Mouse (Mus musculus): ENCODE measurements at regions not wholly inside any gene's neighbourhood (a gene's known extent, or its start where the extent isn't known, plus 50 kb on each side); places are given as distances from the start of the nearest gene placed in this dataset.

- Histone ChIP-seq H3K4me1 (replicated peaks; ENCODE audit: low read depth, low read length) (no peaks in the 10 kb centered on the region), H3K4me3 (replicated peaks; ENCODE audit: low read length) (no peak overlapping the region), H3K9me3 (ENCODE audit: low read length) (peaks cover 37% of the 10 kb centered on the region), H3K36me3 (ENCODE audit: insufficient read depth, low read length) (no peaks in the 10 kb centered on the region), H3K27me3 (ENCODE audit: insufficient read depth, low read length) (no peaks in the 10 kb centered on the region)
- no peak for TF ChIP-seq NANOG (IDR thresholded peaks at IDR 0.05; ENCODE audit: borderline replicate concordance, low read length)
- no peak for TF ChIP-seq POU5F1 (IDR thresholded peaks at IDR 0.05; ENCODE audit: borderline replicate concordance, low read length)
- no peak for TF ChIP-seq CTCF (conservative IDR thresholded peaks at IDR 0.05; ENCODE audit: low read length)
Measured at GRCm38 (mm10) chr5:73902470-73903218, 165.6 kb downstream of the Usp46 start.

GRCm38 (mm10) chr5:73903219-73903570 is 165.0 kb downstream of the Usp46 start:
- no peaks in the 10 kb centered on the region for H3K27me3 ChIP-seq (ENCODE audit: insufficient read depth, low read length)
- TF ChIP-seq CTCF (conservative IDR thresholded peaks at IDR 0.05; ENCODE audit: low read length) (no peak), NANOG (IDR thresholded peaks at IDR 0.05; ENCODE audit: borderline replicate concordance, low read length) (no peak), POU5F1 (IDR thresholded peaks at IDR 0.05; ENCODE audit: borderline replicate concordance, low read length) (no peak)
- no peaks in the 10 kb centered on the region for H3K4me1 ChIP-seq (replicated peaks; ENCODE audit: low read depth, low read length)
- H3K9me3 ChIP-seq (ENCODE audit: low read length): peaks cover 37% of the 10 kb centered on the region
- no peak overlapping the region for H3K4me3 ChIP-seq (replicated peaks; ENCODE audit: low read length)
- H3K36me3 ChIP-seq (ENCODE audit: insufficient read depth, low read length): no peaks in the 10 kb centered on the region

GRCm38 (mm10) chr5:73904146-73904811 is 164.0 kb downstream of the Usp46 start:
- Histone ChIP-seq H3K9me3 (ENCODE audit: low read length) (peaks cover 35% of the 10 kb centered on the region), H3K4me1 (replicated peaks; ENCODE audit: low read depth, low read length) (no peaks in the 10 kb centered on the region), H3K27me3 (ENCODE audit: insufficient read depth, low read length) (no peaks in the 10 kb centered on the region), H3K4me3 (replicated peaks; ENCODE audit: low read length) (no peak overlapping the region), H3K36me3 (ENCODE audit: insufficient read depth, low read length) (no peaks in the 10 kb centered on the region)
- no peak for TF ChIP-seq NANOG (IDR thresholded peaks at IDR 0.05; ENCODE audit: borderline replicate concordance, low read length)
- TF ChIP-seq CTCF (conservative IDR thresholded peaks at IDR 0.05; ENCODE audit: low read length): no peak
- TF ChIP-seq POU5F1 (IDR thresholded peaks at IDR 0.05; ENCODE audit: borderline replicate concordance, low read length): no peak

GRCm38 (mm10) chr5:73912149-73912548 is 156.1 kb downstream of the Usp46 start:
- no peaks in the 10 kb centered on the region for H3K4me1 ChIP-seq (replicated peaks; ENCODE audit: low read depth, low read length)
- H3K27me3 ChIP-seq (ENCODE audit: insufficient read depth, low read length): no peaks in the 10 kb centered on the region
- no peaks in the 10 kb centered on the region for H3K36me3 ChIP-seq (ENCODE audit: insufficient read depth, low read length)
- no peak overlapping the region for H3K4me3 ChIP-seq (replicated peaks; ENCODE audit: low read length)
- H3K9me3 ChIP-seq (ENCODE audit: low read length): peaks cover 20% of the 10 kb centered on the region
- TF ChIP-seq NANOG (IDR thresholded peaks at IDR 0.05; ENCODE audit: borderline replicate concordance, low read length): no peak
- TF ChIP-seq POU5F1 (IDR thresholded peaks at IDR 0.05; ENCODE audit: borderline replicate concordance, low read length): no peak
- no peak for TF ChIP-seq CTCF (conservative IDR thresholded peaks at IDR 0.05; ENCODE audit: low read length)

- Histone ChIP-seq H3K36me3 (ENCODE audit: insufficient read depth, low read length) (no peaks in the 10 kb centered on the region), H3K4me3 (replicated peaks; ENCODE audit: low read length) (no peak overlapping the region), H3K4me1 (replicated peaks; ENCODE audit: low read depth, low read length) (no peaks in the 10 kb centered on the region), H3K9me3 (ENCODE audit: low read length) (peaks cover 12% of the 10 kb centered on the region), H3K27me3 (ENCODE audit: insufficient read depth, low read length) (no peaks in the 10 kb centered on the region; the same call in 1 of the 2 replicates)
- TF ChIP-seq POU5F1 (IDR thresholded peaks at IDR 0.05; ENCODE audit: borderline replicate concordance, low read length) (no peak), NANOG (IDR thresholded peaks at IDR 0.05; ENCODE audit: borderline replicate concordance, low read length) (no peak), CTCF (conservative IDR thresholded peaks at IDR 0.05; ENCODE audit: low read length) (no peak)
Measured at GRCm38 (mm10) chr5:73913116-73913515, 155.1 kb downstream of the Usp46 start.

GRCm38 (mm10) chr5:73918011-73918410 is 150.2 kb downstream of the Usp46 start:
- Histone ChIP-seq H3K4me3 (replicated peaks; ENCODE audit: low read length) (no peak overlapping the region), H3K9me3 (ENCODE audit: low read length) (peaks cover 13% of the 10 kb centered on the region), H3K27me3 (ENCODE audit: insufficient read depth, low read length) (no peaks in the 10 kb centered on the region; the same call in 1 of the 2 replicates), H3K36me3 (ENCODE audit: insufficient read depth, low read length) (no peaks in the 10 kb centered on the region), H3K4me1 (replicated peaks; ENCODE audit: low read depth, low read length) (0 out of 2 replicates have a peak, but pooled peaks cover 5% of the 10 kb centered on the region)
- TF ChIP-seq POU5F1 (IDR thresholded peaks at IDR 0.05; ENCODE audit: borderline replicate concordance, low read length) (no peak), NANOG (IDR thresholded peaks at IDR 0.05; ENCODE audit: borderline replicate concordance, low read length) (no peak), CTCF (conservative IDR thresholded peaks at IDR 0.05; ENCODE audit: low read length) (no peak)

GRCm38 (mm10) chr5:73919936-73920335 is 148.3 kb downstream of the Usp46 start:
- peaks cover 13% of the 10 kb centered on the region for H3K9me3 ChIP-seq (ENCODE audit: low read length)
- no peak overlapping the region for H3K4me3 ChIP-seq (replicated peaks; ENCODE audit: low read length)
- H3K4me1 ChIP-seq (replicated peaks; ENCODE audit: low read depth, low read length): 0 out of 2 replicates have a peak, but pooled peaks cover 5% of the 10 kb centered on the region
- no peaks in the 10 kb centered on the region for H3K36me3 ChIP-seq (ENCODE audit: insufficient read depth, low read length)
- H3K27me3 ChIP-seq (ENCODE audit: insufficient read depth, low read length): no peaks in the 10 kb centered on the region; the same call in 1 of the 2 replicates
- no peak for TF ChIP-seq POU5F1 (IDR thresholded peaks at IDR 0.05; ENCODE audit: borderline replicate concordance, low read length)
- TF ChIP-seq CTCF (conservative IDR thresholded peaks at IDR 0.05; ENCODE audit: low read length): no peak
- no peak for TF ChIP-seq NANOG (IDR thresholded peaks at IDR 0.05; ENCODE audit: borderline replicate concordance, low read length)

- no peaks in the 10 kb centered on the region for H3K27me3 ChIP-seq (ENCODE audit: insufficient read depth, low read length)
- TF ChIP-seq NANOG (IDR thresholded peaks at IDR 0.05; ENCODE audit: borderline replicate concordance, low read length) (no peak), CTCF (conservative IDR thresholded peaks at IDR 0.05; ENCODE audit: low read length) (no peak), POU5F1 (IDR thresholded peaks at IDR 0.05; ENCODE audit: borderline replicate concordance, low read length) (no peak)
- H3K4me3 ChIP-seq (replicated peaks; ENCODE audit: low read length): no peak overlapping the region
- peaks cover 7% of the 10 kb centered on the region; the same call in 1 of the 2 replicates for H3K9me3 ChIP-seq (ENCODE audit: low read length)
- 0 out of 2 replicates have a peak, but pooled peaks cover 5% of the 10 kb centered on the region for H3K4me1 ChIP-seq (replicated peaks; ENCODE audit: low read depth, low read length)
- H3K36me3 ChIP-seq (ENCODE audit: insufficient read depth, low read length): no peaks in the 10 kb centered on the region
Measured at GRCm38 (mm10) chr5:73927534-73927933, 140.7 kb downstream of the Usp46 start.

All from E14TG2a.4 (cell line).